Mouse (Mus musculus) C2C12 (cell line): ENCODE measurements around the gene Kif6.

ENCODE experiments used
- CTCF ChIP-seq: IDR thresholded peaks from one replicate; pipeline ENCODE4 v1.5.1; 2011; ENCODE audit not compliant: control insufficient read depth, insufficient read depth, insufficient read length
- MAX ChIP-seq: IDR thresholded peaks from one replicate; pipeline ENCODE4 v1.6.1; 2011; ENCODE audit warnings: mild to moderate bottlenecking, control low read depth
- USF1 ChIP-seq: IDR thresholded peaks from one replicate; pipeline ENCODE4 v1.6.1; 2011; ENCODE audit warnings: low read depth, mild to moderate bottlenecking, control low read depth, moderate library complexity

- TF ChIP-seq CTCF (no peak), MAX (no peak), USF1 (no peak)
These were observed 240.8 kb downstream of the Kif6 start for GRCm38 (mm10) chr17:49855785-49856184.
